Mouse (Mus musculus) forebrain, embryonic 14.5 days (tissue): ENCODE results near the gene Rita1. TPM values are rescaled to one million over a fixed set of nuclear protein-coding genes. Genes with fewer than 3 reads are reported as not detected.

ENCODE experiments used
- ATAC-seq: fragments of 200-750 bp; cut with Nextera tagmentation; 2 replicates; pipeline ENCODE4 v1.8.0; 2017; ENCODE audit warnings: mild to moderate bottlenecking, moderate library complexity
- DNase-seq: peaks from one replicate; pipeline ENCODE4 v3.0.0-alpha.2; 2015; ENCODE audit warnings: low spot score
- H3K27ac ChIP-seq: fragments of 300-500 bp; sonication (generic); 2 replicates; pipeline ENCODE4 v1.5.1; 2014; ENCODE audit warnings: low read depth, mild to moderate bottlenecking, control low read depth, low read length, moderate library complexity
- H3K27me3 ChIP-seq: fragments of 300-500 bp; sonication (generic); replicated peaks from 2 replicates; pipeline ENCODE4 v1.6.1; 2014; ENCODE audit warnings: low read length, control low read depth, mixed read lengths; ENCODE audit not compliant: control insufficient read depth, insufficient read depth
- H3K36me3 ChIP-seq: fragments of 300-500 bp; sonication (generic); 2 replicates; pipeline ENCODE4 v1.6.1; 2014; ENCODE audit warnings: low read length, control low read depth; ENCODE audit not compliant: control insufficient read depth, insufficient read depth
- H3K4me1 ChIP-seq: fragments of 300-500 bp; sonication (generic); 2 replicates; pipeline ENCODE4 v1.6.1; 2014; ENCODE audit warnings: antibody characterized with exemption, low read length, control low read depth; ENCODE audit not compliant: control insufficient read depth, insufficient read depth
- H3K4me2 ChIP-seq: fragments of 300-500 bp; sonication (generic); 2 replicates; pipeline ENCODE4 v1.6.1; 2014; ENCODE audit warnings: mild to moderate bottlenecking, control low read depth, low read length
- H3K4me3 ChIP-seq: fragments of 300-500 bp; sonication (generic); 2 replicates; pipeline ENCODE4 v1.5.1; 2014; ENCODE audit warnings: low read depth, low read length, control low read depth
- H3K9ac ChIP-seq: fragments of 300-500 bp; sonication (generic); 2 replicates; pipeline ENCODE4 v1.6.1; 2014; ENCODE audit warnings: mild to moderate bottlenecking, low read length, control low read depth, moderate library complexity
- H3K9me3 ChIP-seq: fragments of 300-500 bp; sonication (generic); replicated peaks from 2 replicates; pipeline ENCODE4 v1.6.1; 2016; ENCODE audit warnings: low read length, control low read depth, mixed read lengths; ENCODE audit not compliant: control insufficient read depth
- WGBS: fragments of 180-500 bp; shearing (Covaris S2); extraction: QIAGEN DNeasy Blood & Tissue Kit; methylation state at CpG from one replicate; pipeline ENCODE4 v1.1.7; 2014; 5-methylcytosine and 5-hydroxymethylcytosine counted together
- polyA plus RNA-seq: library from polyadenylated mRNA; unstranded; fragments of >200 nt; fragmentation: Nextera tagmentation; extraction: Ambion mirVana; gene quantifications from 2 replicates; pipeline ENCODE4 v1.2.1, GENCODE M21; 2014

Gene Rita1
- polyA plus RNA-seq, 1 experiment from 2014 or later: 15.9 TPM

GRCm38 (mm10) chr5:120648569-120649373, 36.4 kb upstream of the Rita1 start, which contains the start of gene Rasal1:
Gene Rasal1 (plus strand): TSS chr5:120648812.
- Histone ChIP-seq H3K9me3 (no peaks in the 10 kb centered on the region), H3K27ac (no peak within 1 kb of the TSS), H3K4me3 (peak within 1 kb of the TSS; percentile 18), H3K27me3 (peaks cover 19% of the 10 kb centered on the region), H3K9ac (no peak within 1 kb of the TSS), H3K4me1 (peaks cover 13% of the 10 kb centered on the region; the same call in 1 of the 2 replicates), H3K4me2 (peak within 1 kb of the TSS; percentile 42), H3K36me3 (no peaks in the 10 kb centered on the region)
- DNase-seq (peak; percentile 48), ATAC-seq (peak; percentile 50)
- WGBS: 2% methylated on average over 39 of the region's 53 CpGs

GRCm38 (mm10) chr5:120647814-120648491, 35.6 kb upstream of the Rita1 start:
- no peak overlapping the region for H3K9ac ChIP-seq
- WGBS: 36% methylated on average over 12 of the region's 12 CpGs

GRCm38 (mm10) chr5:120647361-120647760, 35.0 kb upstream of the Rita1 start:
- peaks cover 19% of the 10 kb centered on the region for H3K27me3 ChIP-seq
- ATAC-seq: no peak
- H3K4me3 ChIP-seq: no peak overlapping the region
- no peak overlapping the region for H3K27ac ChIP-seq
- no peaks in the 10 kb centered on the region for H3K36me3 ChIP-seq
- H3K4me1 ChIP-seq: peaks cover 13% of the 10 kb centered on the region; the same call in 1 of the 2 replicates
- H3K9ac ChIP-seq: no peak overlapping the region
- no peak for DNase-seq
- no peak overlapping the region for H3K4me2 ChIP-seq
- H3K9me3 ChIP-seq: no peaks in the 10 kb centered on the region
- WGBS: 71% methylated on average over 4 of the region's 4 CpGs

More at GRCm38 (mm10) chr5:120647814-120648491, 35.6 kb upstream of the Rita1 start:
- no peak overlapping the region for H3K4me2 ChIP-seq
- H3K4me1 ChIP-seq: peaks cover 13% of the 10 kb centered on the region; the same call in 1 of the 2 replicates
- no peak overlapping the region for H3K27ac ChIP-seq
- no peak overlapping the region for H3K4me3 ChIP-seq
- H3K27me3 ChIP-seq: peaks cover 19% of the 10 kb centered on the region
- no peaks in the 10 kb centered on the region for H3K9me3 ChIP-seq
- ATAC-seq (no peak), DNase-seq (no peak)
- no peaks in the 10 kb centered on the region for H3K36me3 ChIP-seq

GRCm38 (mm10) chr5:120645851-120646250, 33.5 kb upstream of the Rita1 start:
- Histone ChIP-seq H3K4me1 (peaks cover 13% of the 10 kb centered on the region; the same call in 1 of the 2 replicates), H3K27ac (no peak overlapping the region), H3K27me3 (peaks cover 19% of the 10 kb centered on the region), H3K4me3 (no peak overlapping the region), H3K9me3 (no peaks in the 10 kb centered on the region), H3K36me3 (no peaks in the 10 kb centered on the region), H3K9ac (no peak overlapping the region), H3K4me2 (no peak overlapping the region)
- ATAC-seq: no peak
- WGBS: 49% methylated on average over 6 of the region's 6 CpGs
- no peak for DNase-seq

GRCm38 (mm10) chr5:120644227-120644626, 31.8 kb upstream of the Rita1 start:
- Histone ChIP-seq H3K4me3 (no peak overlapping the region), H3K4me1 (peaks cover 12% of the 10 kb centered on the region; the same call in 1 of the 2 replicates), H3K9me3 (no peaks in the 10 kb centered on the region), H3K27ac (no peak overlapping the region), H3K36me3 (no peaks in the 10 kb centered on the region), H3K27me3 (peaks cover 9% of the 10 kb centered on the region), H3K4me2 (no peak overlapping the region), H3K9ac (no peak overlapping the region)
- DNase-seq: no peak
- ATAC-seq: no peak
- 88% methylated on average over 3 of the region's 3 CpGs for WGBS

- no peaks in the 10 kb centered on the region for H3K36me3 ChIP-seq
- WGBS: 70% methylated on average over 14 of the region's 14 CpGs
- H3K27ac ChIP-seq: no peak overlapping the region
- H3K9ac ChIP-seq: no peak overlapping the region
- H3K4me1 ChIP-seq: peaks cover 6% of the 10 kb centered on the region; the same call in 1 of the 2 replicates
- ATAC-seq (no peak), DNase-seq (no peak)
- H3K4me2 ChIP-seq: no peak overlapping the region
- H3K27me3 ChIP-seq: 0 out of 2 replicates have a peak, but pooled peaks cover 4% of the 10 kb centered on the region
- no peak overlapping the region for H3K4me3 ChIP-seq
- H3K9me3 ChIP-seq: no peaks in the 10 kb centered on the region
Observed at GRCm38 (mm10) chr5:120643365-120644085, 31.1 kb upstream of the Rita1 start.

GRCm38 (mm10) chr5:120640094-120640493, 27.7 kb upstream of the Rita1 start:
- Histone ChIP-seq H3K4me1 (peaks cover 3% of the 10 kb centered on the region; the same call in 1 of the 2 replicates), H3K4me3 (no peak overlapping the region), H3K9ac (no peak overlapping the region), H3K27me3 (no peaks in the 10 kb centered on the region), H3K27ac (no peak overlapping the region), H3K36me3 (no peaks in the 10 kb centered on the region), H3K4me2 (no peak overlapping the region), H3K9me3 (no peaks in the 10 kb centered on the region)
- ATAC-seq (no peak), DNase-seq (no peak)
- WGBS: 91% methylated on average over 7 of the region's 7 CpGs

GRCm38 (mm10) chr5:120635633-120636032, 23.2 kb upstream of the Rita1 start:
- 88% methylated on average over 5 of the region's 5 CpGs for WGBS
- DNase-seq (no peak), ATAC-seq (no peak)
- Histone ChIP-seq H3K9ac (no peak overlapping the region), H3K27ac (no peak overlapping the region), H3K36me3 (no peaks in the 10 kb centered on the region), H3K4me3 (no peak overlapping the region), H3K4me2 (no peak overlapping the region), H3K9me3 (no peaks in the 10 kb centered on the region; the same call in 1 of the 2 replicates), H3K27me3 (no peaks in the 10 kb centered on the region), H3K4me1 (no peaks in the 10 kb centered on the region)
